Mouse (Mus musculus) forebrain, embryonic 15.5 days (tissue): ENCODE results near the gene C1ql1. TPM values are rescaled to one million over a fixed set of nuclear protein-coding genes. Genes with fewer than 3 reads are reported as not detected.

Experiments used
- ATAC-seq: fragments of 200-750 bp; cut with Nextera tagmentation; replicated peaks from 2 replicates; pipeline ENCODE4 v1.8.0; 2017; ENCODE audit warnings: mild to moderate bottlenecking, moderate TSS enrichment, moderate library complexity
- H3K27ac ChIP-seq: fragments of 300-500 bp; sonication (generic); replicated peaks from 2 replicates; pipeline ENCODE4 v1.5.1; 2015; ENCODE audit warnings: mild to moderate bottlenecking, inconsistent platforms
- H3K27me3 ChIP-seq: fragments of 300-500 bp; sonication (generic); 2 replicates; pipeline ENCODE4 v1.6.1; 2015; ENCODE audit warnings: inconsistent platforms
- H3K36me3 ChIP-seq: fragments of 300-500 bp; sonication (generic); 2 replicates; pipeline ENCODE4 v1.6.1; 2015; ENCODE audit warnings: mild to moderate bottlenecking, inconsistent platforms
- H3K4me1 ChIP-seq: fragments of 300-500 bp; sonication (generic); 2 replicates; pipeline ENCODE4 v1.6.1; 2015; ENCODE audit warnings: inconsistent platforms
- H3K4me2 ChIP-seq: fragments of 300-500 bp; sonication (generic); replicated peaks from 2 replicates; pipeline ENCODE4 v1.6.1; 2015; ENCODE audit warnings: mild to moderate bottlenecking, inconsistent platforms
- H3K4me3 ChIP-seq: fragments of 300-500 bp; sonication (generic); 2 replicates; pipeline ENCODE4 v1.5.1; 2015; ENCODE audit warnings: mild to moderate bottlenecking, inconsistent platforms
- H3K9ac ChIP-seq: fragments of 300-500 bp; sonication (generic); replicated peaks from 2 replicates; pipeline ENCODE4 v1.6.1; 2015; ENCODE audit warnings: mild to moderate bottlenecking, inconsistent platforms
- H3K9me3 ChIP-seq: fragments of 300-500 bp; sonication (generic); 2 replicates; pipeline ENCODE4 v1.6.1; 2016; ENCODE audit warnings: inconsistent platforms
- WGBS: fragments of 180-500 bp; shearing (Covaris S2); methylation state at CpG from one replicate; pipeline ENCODE4 v1.1.7; 2015; ENCODE audit warnings: mixed read lengths; 5-methylcytosine and 5-hydroxymethylcytosine counted together
- polyA plus RNA-seq: library from polyadenylated mRNA; unstranded; fragments of >200 nt; fragmentation: Nextera tagmentation; extraction: Ambion mirVana; gene quantifications from 2 replicates; pipeline ENCODE4 v1.2.1, GENCODE M21; 2015

The C1ql1 gene
- polyA plus RNA-seq, 1 experiment from 2014 or later: 1.9 TPM

GRCm38 (mm10) chr11:102895779-102896178, 50.7 kb downstream of the C1ql1 start:
- Histone ChIP-seq H3K4me3 (no peak overlapping the region), H3K27me3 (peaks cover 16% of the 10 kb centered on the region), H3K27ac (no peak overlapping the region), H3K36me3 (no peaks in the 10 kb centered on the region), H3K4me1 (peaks cover 13% of the 10 kb centered on the region), H3K9me3 (no peaks in the 10 kb centered on the region), H3K4me2 (no peak overlapping the region), H3K9ac (no peak overlapping the region)
- 85% methylated on average over 9 of the region's 9 CpGs for WGBS
- no peak for ATAC-seq

GRCm38 (mm10) chr11:102894716-102895115, 51.8 kb downstream of the C1ql1 start:
- WGBS: 89% methylated on average over 4 of the region's 4 CpGs
- Histone ChIP-seq H3K36me3 (no peaks in the 10 kb centered on the region), H3K9ac (no peak overlapping the region), H3K27ac (no peak overlapping the region), H3K4me2 (no peak overlapping the region), H3K9me3 (no peaks in the 10 kb centered on the region), H3K4me1 (peaks cover 13% of the 10 kb centered on the region), H3K27me3 (peaks cover 16% of the 10 kb centered on the region), H3K4me3 (no peak overlapping the region)
- ATAC-seq: no peak

GRCm38 (mm10) chr11:102893015-102893651, 53.4 kb downstream of the C1ql1 start:
- no peak overlapping the region for H3K27ac ChIP-seq
- ATAC-seq: no peak
- H3K27me3 ChIP-seq: peaks cover 16% of the 10 kb centered on the region
- no peaks in the 10 kb centered on the region for H3K9me3 ChIP-seq
- peak overlapping the region; percentile 45 for H3K4me2 ChIP-seq
- peak overlapping the region; percentile 25 for H3K4me3 ChIP-seq
- WGBS: 3% methylated on average over 43 of the region's 43 CpGs
- no peaks in the 10 kb centered on the region for H3K36me3 ChIP-seq
- H3K4me1 ChIP-seq: peaks cover 8% of the 10 kb centered on the region
- 0 out of 2 replicates have a peak overlapping the region, but pooled peaks have one; percentile 6 for H3K9ac ChIP-seq

GRCm38 (mm10) chr11:102890096-102890495, 56.4 kb downstream of the C1ql1 start:
- H3K36me3 ChIP-seq: no peaks in the 10 kb centered on the region
- no peak overlapping the region for H3K9ac ChIP-seq
- peaks cover 16% of the 10 kb centered on the region for H3K27me3 ChIP-seq
- H3K9me3 ChIP-seq: no peaks in the 10 kb centered on the region
- H3K4me2 ChIP-seq: no peak overlapping the region
- 68% methylated on average over 5 of the region's 5 CpGs for WGBS
- H3K4me1 ChIP-seq: peaks cover 11% of the 10 kb centered on the region
- no peak for ATAC-seq
- no peak overlapping the region for H3K27ac ChIP-seq
- no peak overlapping the region for H3K4me3 ChIP-seq

Other genes starting within 250 kb of the C1ql1 start
- gene Ccdc43, start 248.9 kb downstream of the C1ql1 start, polyA plus RNA-seq: 44.9 and 48.3 TPM in 2 replicates
- gene Adam11, start 185.2 kb downstream of the C1ql1 start, polyA plus RNA-seq: 22.1 and 25.6 TPM in 2 replicates
- 54.4 and 55.0 TPM in 2 replicates for gene Gjc1, start 127.0 kb downstream of the C1ql1 start, polyA plus RNA-seq
- 12.8 and 13.0 TPM in 2 replicates for gene Higd1b, start 110.8 kb downstream of the C1ql1 start, polyA plus RNA-seq
- 182 and 183 TPM in 2 replicates for gene Eftud2, start 65.7 kb downstream of the C1ql1 start, polyA plus RNA-seq
- 2.1 and 2.9 TPM in 2 replicates for gene Ccdc103, start 65.5 kb downstream of the C1ql1 start, polyA plus RNA-seq
- 0.11 TPM in 1 of 2 replicates, not detected in the other for gene Fam187a, start 61.5 kb downstream of the C1ql1 start, polyA plus RNA-seq
- 0.88 and 0.93 TPM in 2 replicates for gene Gfap, start 45.8 kb downstream of the C1ql1 start, polyA plus RNA-seq
- 5.3 and 6.6 TPM in 2 replicates for gene Kif18b, start 21.6 kb downstream of the C1ql1 start, polyA plus RNA-seq
- gene Nmt1, start 81.5 kb upstream of the C1ql1 start, polyA plus RNA-seq: 41.0 and 43.9 TPM in 2 replicates
- 152 and 168 TPM in 2 replicates for gene Dcakd, start 81.6 kb upstream of the C1ql1 start, polyA plus RNA-seq
- gene Plcd3, start 155.0 kb upstream of the C1ql1 start, polyA plus RNA-seq: 1.9 and 2.3 TPM in 2 replicates
- gene Acbd4, start 155.0 kb upstream of the C1ql1 start, polyA plus RNA-seq: 14.6 and 14.8 TPM in 2 replicates
- gene Hexim1, start 169.5 kb upstream of the C1ql1 start, polyA plus RNA-seq: 3.4 and 3.8 TPM in 2 replicates
- gene Hexim2, start 185.7 kb upstream of the C1ql1 start, polyA plus RNA-seq: 20.8 and 23.8 TPM in 2 replicates
- gene Fmnl1, start 224.4 kb upstream of the C1ql1 start, polyA plus RNA-seq: 1.7 and 3.1 TPM in 2 replicates